Mouse (Mus musculus): Measurements from ENCODE around the gene Adamts17. TPM values are rescaled to one million over a fixed set of nuclear protein-coding genes. Genes with fewer than 3 reads are reported as not detected.

Gene Adamts17
- polyA plus RNA-seq, 1 experiment from 2014 or later, result 2.6 TPM

DNA sequence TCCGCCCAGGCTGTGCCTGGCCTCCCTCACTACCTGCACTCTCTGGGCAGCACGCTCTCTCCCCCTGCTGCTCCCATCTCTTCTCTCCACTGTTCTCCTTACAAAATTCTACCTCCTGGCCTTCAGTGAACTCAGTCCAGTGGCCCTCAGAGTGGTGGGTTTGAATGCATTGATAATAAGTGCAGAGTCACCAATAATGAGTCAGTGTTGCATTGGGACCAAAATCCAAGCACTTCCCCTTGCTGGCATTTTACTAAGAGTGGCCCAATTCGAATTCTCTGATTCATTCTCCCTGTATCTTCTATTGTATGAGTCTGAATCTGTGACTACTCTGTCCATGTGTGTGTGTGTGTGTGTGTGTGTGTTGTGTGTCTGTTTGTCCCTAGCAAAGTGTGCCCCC, 32.7 kb upstream of the Adamts17 start:
- Histone ChIP-seq H3K27ac (replicated peaks; ENCODE audit: low read depth, low read length) (no peak overlapping the region), H3K27me3 (ENCODE audit: control insufficient read depth, insufficient read depth, low read length) (no peaks in the 10 kb centered on the region), H3K4me2 (ENCODE audit: low read length) (no peak overlapping the region), H3K9ac (replicated peaks; ENCODE audit: low read length) (no peak overlapping the region), H3K9me3 (ENCODE audit: control insufficient read depth, low read length) (no peaks in the 10 kb centered on the region), H3K4me1 (ENCODE audit: control insufficient read depth, insufficient read depth, low read length) (no peaks in the 10 kb centered on the region), H3K4me3 (replicated peaks; ENCODE audit: low read depth, low read length) (no peak overlapping the region), H3K36me3 (ENCODE audit: control insufficient read depth, insufficient read depth, low read length) (no peaks in the 10 kb centered on the region)
- DNase-seq, result no peak
- no peak for ATAC-seq (ENCODE audit: low FRiP score, low TSS enrichment)
- 73% methylated on average over 3 of the region's 3 CpGs for WGBS

GRCm38 (mm10) chr7:66810436-66810835, 29.1 kb upstream of the Adamts17 start:
- no peaks in the 10 kb centered on the region for H3K9me3 ChIP-seq (ENCODE audit: control insufficient read depth, low read length)
- 95% methylated on average over 7 of the region's 7 CpGs for WGBS
- no peaks in the 10 kb centered on the region for H3K4me1 ChIP-seq (ENCODE audit: control insufficient read depth, insufficient read depth, low read length)
- H3K27me3 ChIP-seq (ENCODE audit: control insufficient read depth, insufficient read depth, low read length), result no peaks in the 10 kb centered on the region
- H3K4me3 ChIP-seq (replicated peaks; ENCODE audit: low read depth, low read length), result no peak overlapping the region
- no peaks in the 10 kb centered on the region for H3K36me3 ChIP-seq (ENCODE audit: control insufficient read depth, insufficient read depth, low read length)
- no peak for ATAC-seq (ENCODE audit: low FRiP score, low TSS enrichment)
- no peak overlapping the region for H3K9ac ChIP-seq (replicated peaks; ENCODE audit: low read length)
- no peak overlapping the region for H3K27ac ChIP-seq (replicated peaks; ENCODE audit: low read depth, low read length)
- no peak overlapping the region for H3K4me2 ChIP-seq (ENCODE audit: low read length)
- DNase-seq, result no peak

GRCm38 (mm10) chr7:66811294-66811693, 28.2 kb upstream of the Adamts17 start:
- DNase-seq (no peak), ATAC-seq (ENCODE audit: low FRiP score, low TSS enrichment) (no peak)
- Histone ChIP-seq H3K4me2 (ENCODE audit: low read length) (no peak overlapping the region), H3K36me3 (ENCODE audit: control insufficient read depth, insufficient read depth, low read length) (no peaks in the 10 kb centered on the region), H3K4me1 (ENCODE audit: control insufficient read depth, insufficient read depth, low read length) (no peaks in the 10 kb centered on the region), H3K9me3 (ENCODE audit: control insufficient read depth, low read length) (no peaks in the 10 kb centered on the region), H3K27ac (replicated peaks; ENCODE audit: low read depth, low read length) (no peak overlapping the region), H3K4me3 (replicated peaks; ENCODE audit: low read depth, low read length) (no peak overlapping the region), H3K27me3 (ENCODE audit: control insufficient read depth, insufficient read depth, low read length) (no peaks in the 10 kb centered on the region), H3K9ac (replicated peaks; ENCODE audit: low read length) (no peak overlapping the region)
- WGBS, result 81% methylated on average over 1 of the region's 1 CpGs

GRCm38 (mm10) chr7:66812289-66812688, 27.2 kb upstream of the Adamts17 start:
- Histone ChIP-seq H3K27ac (replicated peaks; ENCODE audit: low read depth, low read length) (no peak overlapping the region), H3K27me3 (ENCODE audit: control insufficient read depth, insufficient read depth, low read length) (no peaks in the 10 kb centered on the region), H3K9ac (replicated peaks; ENCODE audit: low read length) (no peak overlapping the region), H3K9me3 (ENCODE audit: control insufficient read depth, low read length) (no peaks in the 10 kb centered on the region), H3K4me1 (ENCODE audit: control insufficient read depth, insufficient read depth, low read length) (no peaks in the 10 kb centered on the region), H3K4me2 (ENCODE audit: low read length) (no peak overlapping the region), H3K4me3 (replicated peaks; ENCODE audit: low read depth, low read length) (no peak overlapping the region), H3K36me3 (ENCODE audit: control insufficient read depth, insufficient read depth, low read length) (no peaks in the 10 kb centered on the region)
- ATAC-seq (ENCODE audit: low FRiP score, low TSS enrichment), result no peak
- 95% methylated on average over 4 of the region's 4 CpGs for WGBS
- DNase-seq, result no peak

DNA sequence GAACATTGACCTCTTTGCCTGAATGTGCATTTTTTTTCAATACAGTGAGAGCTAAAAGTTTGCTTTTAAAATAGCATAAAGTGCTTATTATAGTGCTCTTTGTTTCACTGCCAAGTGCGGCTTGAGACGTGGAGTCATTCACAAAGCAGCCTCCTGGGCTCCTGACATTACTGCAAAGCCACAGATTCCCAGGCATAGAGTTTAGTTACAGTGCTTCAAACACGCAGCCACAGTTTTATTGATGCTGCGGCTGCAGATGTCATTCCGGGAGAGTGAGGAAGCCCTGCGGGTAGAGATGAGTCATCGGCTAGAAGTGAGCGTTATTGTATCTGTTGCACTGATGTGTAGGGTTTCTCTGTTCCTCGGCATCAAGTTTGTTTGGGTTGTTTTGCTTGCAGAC, 26.8 kb upstream of the Adamts17 start:
- H3K27ac ChIP-seq (replicated peaks; ENCODE audit: low read depth, low read length), result no peak overlapping the region
- no peak overlapping the region for H3K9ac ChIP-seq (replicated peaks; ENCODE audit: low read length)
- 80% methylated on average over 9 of the region's 9 CpGs for WGBS
- no peaks in the 10 kb centered on the region for H3K27me3 ChIP-seq (ENCODE audit: control insufficient read depth, insufficient read depth, low read length)
- no peak overlapping the region for H3K4me3 ChIP-seq (replicated peaks; ENCODE audit: low read depth, low read length)
- H3K36me3 ChIP-seq (ENCODE audit: control insufficient read depth, insufficient read depth, low read length), result no peaks in the 10 kb centered on the region
- ATAC-seq (ENCODE audit: low FRiP score, low TSS enrichment) (no peak), DNase-seq (no peak)
- H3K4me1 ChIP-seq (ENCODE audit: control insufficient read depth, insufficient read depth, low read length), result no peaks in the 10 kb centered on the region
- no peaks in the 10 kb centered on the region for H3K9me3 ChIP-seq (ENCODE audit: control insufficient read depth, low read length)
- no peak overlapping the region for H3K4me2 ChIP-seq (ENCODE audit: low read length)

DNA sequence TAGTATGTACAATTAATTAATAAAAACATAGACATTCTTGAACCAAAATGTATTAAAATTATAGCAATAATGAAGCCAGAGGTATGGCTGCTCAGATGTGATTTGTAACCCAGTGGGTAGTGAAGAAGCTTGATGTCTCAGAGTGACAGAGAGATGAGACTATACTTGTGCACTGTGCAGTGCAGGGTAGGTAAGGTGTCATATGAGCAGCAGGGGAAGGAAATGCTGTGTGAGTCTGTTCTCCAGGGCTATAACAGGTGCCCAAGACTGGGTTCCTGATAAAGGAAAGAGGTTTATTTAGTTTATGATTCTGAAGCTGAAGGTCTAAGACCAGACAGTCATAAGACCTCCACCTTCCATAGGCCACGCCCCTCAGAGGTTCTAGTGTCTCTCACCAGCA, 26.4 kb upstream of the Adamts17 start:
- no peak overlapping the region for H3K4me3 ChIP-seq (replicated peaks; ENCODE audit: low read depth, low read length)
- no peaks in the 10 kb centered on the region for H3K4me1 ChIP-seq (ENCODE audit: control insufficient read depth, insufficient read depth, low read length)
- WGBS, result 72% methylated on average over 1 of the region's 1 CpGs
- no peak for DNase-seq
- H3K27me3 ChIP-seq (ENCODE audit: control insufficient read depth, insufficient read depth, low read length), result no peaks in the 10 kb centered on the region
- no peaks in the 10 kb centered on the region for H3K36me3 ChIP-seq (ENCODE audit: control insufficient read depth, insufficient read depth, low read length)
- no peak for ATAC-seq (ENCODE audit: low FRiP score, low TSS enrichment)
- no peaks in the 10 kb centered on the region for H3K9me3 ChIP-seq (ENCODE audit: control insufficient read depth, low read length)
- no peak overlapping the region for H3K27ac ChIP-seq (replicated peaks; ENCODE audit: low read depth, low read length)
- no peak overlapping the region for H3K9ac ChIP-seq (replicated peaks; ENCODE audit: low read length)
- no peak overlapping the region for H3K4me2 ChIP-seq (ENCODE audit: low read length)

- no peak overlapping the region for H3K4me2 ChIP-seq (ENCODE audit: low read length)
These were observed 24.0 kb upstream of the Adamts17 start for GRCm38 (mm10) chr7:66815526-66815925.

DNA sequence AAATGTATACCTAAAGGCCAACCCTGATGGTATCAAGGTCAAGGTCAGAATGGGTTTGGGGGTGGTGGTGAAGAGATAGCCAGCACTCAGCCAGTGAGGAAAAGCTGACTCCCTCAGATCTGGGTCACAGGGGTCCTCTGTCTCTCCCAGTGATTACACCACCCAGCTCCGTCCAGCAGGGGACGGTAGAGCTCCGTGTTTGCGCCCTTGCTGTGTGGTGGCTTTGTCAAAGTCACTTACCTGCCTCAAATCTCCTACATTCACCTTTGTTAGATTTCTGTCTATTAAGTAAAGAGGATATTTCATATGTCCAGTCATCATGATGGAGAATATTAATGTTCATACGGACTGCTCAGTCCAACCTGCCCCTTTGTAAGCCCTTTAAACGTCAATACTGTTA, 19.5 kb upstream of the Adamts17 start:
- Histone ChIP-seq H3K4me1 (ENCODE audit: control insufficient read depth, insufficient read depth, low read length) (no peaks in the 10 kb centered on the region), H3K9me3 (ENCODE audit: control insufficient read depth, low read length) (no peaks in the 10 kb centered on the region), H3K9ac (replicated peaks; ENCODE audit: low read length) (no peak overlapping the region), H3K36me3 (ENCODE audit: control insufficient read depth, insufficient read depth, low read length) (no peaks in the 10 kb centered on the region), H3K4me3 (replicated peaks; ENCODE audit: low read depth, low read length) (no peak overlapping the region), H3K27ac (replicated peaks; ENCODE audit: low read depth, low read length) (no peak overlapping the region), H3K4me2 (ENCODE audit: low read length) (no peak overlapping the region), H3K27me3 (ENCODE audit: control insufficient read depth, insufficient read depth, low read length) (no peaks in the 10 kb centered on the region)
- 24% methylated on average over 6 of the region's 6 CpGs for WGBS
- ATAC-seq (ENCODE audit: low FRiP score, low TSS enrichment), result no peak
- DNase-seq, result peak; percentile 70

More at GRCm38 (mm10) chr7:66815526-66815925, 24.0 kb upstream of the Adamts17 start:
- H3K36me3 ChIP-seq (ENCODE audit: control insufficient read depth, insufficient read depth, low read length), result no peaks in the 10 kb centered on the region
- no peak overlapping the region for H3K4me3 ChIP-seq (replicated peaks; ENCODE audit: low read depth, low read length)
- no peak for ATAC-seq (ENCODE audit: low FRiP score, low TSS enrichment)
- H3K27me3 ChIP-seq (ENCODE audit: control insufficient read depth, insufficient read depth, low read length), result no peaks in the 10 kb centered on the region
- H3K9me3 ChIP-seq (ENCODE audit: control insufficient read depth, low read length), result no peaks in the 10 kb centered on the region
- H3K9ac ChIP-seq (replicated peaks; ENCODE audit: low read length), result no peak overlapping the region
- no peak for DNase-seq
- H3K27ac ChIP-seq (replicated peaks; ENCODE audit: low read depth, low read length), result no peak overlapping the region
- no peaks in the 10 kb centered on the region for H3K4me1 ChIP-seq (ENCODE audit: control insufficient read depth, insufficient read depth, low read length)
- WGBS, result 89% methylated on average over 6 of the region's 6 CpGs

DNA sequence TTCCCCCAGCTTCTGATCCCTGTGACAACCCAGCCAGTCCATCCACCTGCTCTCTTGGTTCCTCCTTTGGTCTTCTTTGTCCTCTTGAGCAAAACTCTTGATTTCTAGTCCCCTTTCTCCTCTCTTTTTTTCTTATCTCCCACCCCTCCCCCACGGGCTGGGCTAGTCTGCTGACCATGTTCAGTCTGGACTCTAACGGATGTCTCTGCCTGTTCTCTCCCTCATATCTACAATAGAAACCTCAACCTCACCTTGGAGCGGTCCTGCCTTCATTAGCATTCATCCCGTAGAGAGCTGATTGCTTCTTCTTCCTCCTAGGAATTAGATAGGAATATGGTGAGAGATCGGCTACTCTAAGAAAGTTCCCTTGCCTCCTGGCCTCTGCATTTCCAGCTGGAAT, 8.7 kb upstream of the Adamts17 start:
- no peak for ATAC-seq (ENCODE audit: low FRiP score, low TSS enrichment)
- WGBS, result 77% methylated on average over 5 of the region's 5 CpGs
- H3K4me1 ChIP-seq (ENCODE audit: control insufficient read depth, insufficient read depth, low read length), result no peaks in the 10 kb centered on the region
- H3K9ac ChIP-seq (replicated peaks; ENCODE audit: low read length), result no peak overlapping the region
- no peak overlapping the region for H3K4me3 ChIP-seq (replicated peaks; ENCODE audit: low read depth, low read length)
- DNase-seq, result no peak
- no peaks in the 10 kb centered on the region for H3K9me3 ChIP-seq (ENCODE audit: control insufficient read depth, low read length)
- H3K27ac ChIP-seq (replicated peaks; ENCODE audit: low read depth, low read length), result no peak overlapping the region
- H3K36me3 ChIP-seq (ENCODE audit: control insufficient read depth, insufficient read depth, low read length), result no peaks in the 10 kb centered on the region
- H3K4me2 ChIP-seq (ENCODE audit: low read length), result no peak overlapping the region
- H3K27me3 ChIP-seq (ENCODE audit: control insufficient read depth, insufficient read depth, low read length), result no peaks in the 10 kb centered on the region
